Mouse (Mus musculus) C2C12 (cell line): Measurements from ENCODE around the gene Col27a1. TPM values are rescaled to one million over a fixed set of nuclear protein-coding genes. Genes with fewer than 3 reads are reported as not detected.

Experiments
- H3K27me3 ChIP-seq: one replicate; pipeline ENCODE4 v1.6.1; 2011; ENCODE audit not compliant: control insufficient read depth, insufficient read depth, insufficient read length
- H3K36me3 ChIP-seq: one replicate; pipeline ENCODE4 v1.6.1; 2011; ENCODE audit not compliant: control insufficient read depth, insufficient read depth
- H3K4me3 ChIP-seq: one replicate; pipeline ENCODE4 v1.5.1; 2011; ENCODE audit warnings: mild to moderate bottlenecking, control low read depth; ENCODE audit not compliant: poor library complexity, insufficient read depth, severe bottlenecking
- H3K79me2 ChIP-seq: one replicate; pipeline ENCODE4 v1.6.1; 2011; ENCODE audit not compliant: control insufficient read depth, insufficient read depth
- H3K79me3 ChIP-seq: one replicate; pipeline ENCODE4 v1.6.1; 2011; ENCODE audit warnings: low read depth, control low read depth
- H3ac ChIP-seq: one replicate; pipeline ENCODE3; 2011; ENCODE audit warnings: low read depth; ENCODE audit not compliant: control insufficient read depth, insufficient read length
- CEBPB ChIP-seq: IDR thresholded peaks from one replicate; pipeline ENCODE4 v1.6.1; 2011; ENCODE audit warnings: low read depth, mild to moderate bottlenecking, control low read depth, moderate library complexity
- CTCF ChIP-seq: IDR thresholded peaks from one replicate; pipeline ENCODE4 v1.5.1; 2011; ENCODE audit not compliant: control insufficient read depth, insufficient read depth, insufficient read length
- FOSL1 ChIP-seq: IDR thresholded peaks from one replicate; pipeline ENCODE4 v1.8.0; 2011; ENCODE audit warnings: mild to moderate bottlenecking, low read length; ENCODE audit not compliant: poor library complexity, insufficient read depth, severe bottlenecking
- MAX ChIP-seq: IDR thresholded peaks from one replicate; pipeline ENCODE4 v1.6.1; 2011; ENCODE audit warnings: mild to moderate bottlenecking, control low read depth
- MYOD1 ChIP-seq: IDR thresholded peaks from one replicate; pipeline ENCODE4 v1.6.1; 2011; ENCODE audit warnings: low read depth; ENCODE audit not compliant: control insufficient read depth, insufficient read length
- MYOG ChIP-seq: IDR thresholded peaks from one replicate; pipeline ENCODE4 v1.6.1; 2011; ENCODE audit not compliant: control insufficient read depth, insufficient read length; ENCODE audit errors: extremely low read depth
- USF1 ChIP-seq: IDR thresholded peaks from one replicate; pipeline ENCODE4 v1.6.1; 2011; ENCODE audit warnings: low read depth, mild to moderate bottlenecking, control low read depth, moderate library complexity
- polyA plus RNA-seq: library from polyadenylated mRNA; unstranded; fragments of >200 nt; fragmentation: generic; extraction: Trizol; gene quantifications from one replicate; pipeline ENCODE4 v1.2.1, GENCODE M21; 2012; ENCODE audit warnings: missing spikeins

The Col27a1 gene
- polyA plus RNA-seq, 1 experiment, result 0.08 TPM

DNA sequence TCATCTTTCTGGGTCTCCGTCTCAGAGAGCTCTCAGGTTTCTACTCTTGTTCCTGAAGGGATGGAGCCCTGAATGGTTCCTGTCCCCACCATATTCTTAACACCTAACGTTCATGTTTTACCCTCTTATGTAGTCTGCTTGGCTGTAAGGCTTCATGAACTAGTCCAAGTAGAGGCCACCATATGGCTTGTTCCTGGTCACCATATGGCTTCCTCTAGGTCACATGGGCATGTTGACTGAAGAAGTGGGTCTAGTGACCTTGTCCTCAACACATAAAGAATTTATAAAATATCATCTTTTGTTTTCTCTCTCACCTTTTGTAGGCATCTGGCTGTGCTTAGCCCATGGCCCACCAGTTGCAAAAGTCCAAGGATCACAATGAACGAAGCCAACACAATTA lies 27.2 kb downstream of the Col27a1 start:
- TF ChIP-seq MYOG (no peak), MYOD1 (no peak), FOSL1 (no peak), CEBPB (no peak), USF1 (no peak), CTCF (no peak), MAX (no peak)
- H3ac ChIP-seq, result no peak overlapping the region
- H3K79me3 ChIP-seq, result no peaks in the 10 kb centered on the region
- H3K36me3 ChIP-seq, result no peaks in the 10 kb centered on the region
- H3K27me3 ChIP-seq, result peaks cover 3% of the 10 kb centered on the region
- H3K4me3 ChIP-seq, result no peak overlapping the region
- no peaks in the 10 kb centered on the region for H3K79me2 ChIP-seq

DNA sequence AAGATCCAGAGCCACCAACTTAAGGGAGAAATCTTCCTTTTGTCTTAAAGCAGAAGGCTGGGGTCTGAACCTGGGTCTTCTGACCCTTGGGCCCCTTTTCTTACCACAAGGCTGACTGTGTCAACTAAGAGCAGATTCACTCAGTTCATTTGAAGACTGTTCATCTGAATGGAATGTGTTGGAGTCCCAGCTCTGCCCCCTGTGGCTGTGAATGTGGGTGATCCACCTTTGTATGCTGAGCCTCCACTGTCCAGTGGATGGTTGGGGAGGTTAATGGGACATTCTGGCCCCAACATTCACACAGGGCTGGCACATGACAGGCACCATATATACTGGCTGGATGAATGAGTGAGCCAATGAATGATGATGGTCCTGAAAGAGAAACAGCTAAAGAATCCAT lies 34.2 kb downstream of the Col27a1 start:
- TF ChIP-seq CTCF (no peak), MYOD1 (no peak), CEBPB (no peak), USF1 (no peak), MAX (no peak), FOSL1 (no peak), MYOG (no peak)
- Histone ChIP-seq H3K27me3 (peaks cover 14% of the 10 kb centered on the region), H3K79me3 (no peaks in the 10 kb centered on the region), H3ac (no peak overlapping the region), H3K36me3 (no peaks in the 10 kb centered on the region), H3K4me3 (no peak overlapping the region), H3K79me2 (no peaks in the 10 kb centered on the region)

DNA sequence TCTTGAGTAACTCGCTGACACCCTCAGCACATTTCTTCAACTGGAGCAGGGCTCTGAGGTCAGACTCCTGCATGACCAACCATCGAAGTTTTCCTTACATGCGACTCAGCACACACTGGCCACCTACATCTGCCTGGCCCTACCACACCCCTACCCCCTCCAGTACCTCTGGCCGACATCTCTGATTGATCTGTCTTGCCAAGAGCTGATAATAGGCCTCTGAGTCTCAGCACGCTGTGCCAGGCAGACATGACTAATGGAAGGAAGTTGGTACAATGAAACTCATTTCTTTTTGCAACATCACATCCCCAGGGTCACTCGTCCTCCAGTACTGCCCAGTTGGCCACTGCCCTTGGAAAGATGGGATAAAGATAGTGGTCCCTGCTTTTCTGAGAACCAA lies 35.1 kb downstream of the Col27a1 start:
- no peaks in the 10 kb centered on the region for H3K79me3 ChIP-seq
- H3K4me3 ChIP-seq, result no peak overlapping the region
- H3ac ChIP-seq, result no peak overlapping the region
- TF ChIP-seq MYOD1, result no peak
- no peak for TF ChIP-seq CEBPB
- no peak for TF ChIP-seq USF1
- TF ChIP-seq FOSL1, result no peak
- no peak for TF ChIP-seq MAX
- no peak for TF ChIP-seq CTCF
- TF ChIP-seq MYOG, result no peak
- peaks cover 14% of the 10 kb centered on the region for H3K27me3 ChIP-seq
- H3K36me3 ChIP-seq, result no peaks in the 10 kb centered on the region
- H3K79me2 ChIP-seq, result no peaks in the 10 kb centered on the region

DNA sequence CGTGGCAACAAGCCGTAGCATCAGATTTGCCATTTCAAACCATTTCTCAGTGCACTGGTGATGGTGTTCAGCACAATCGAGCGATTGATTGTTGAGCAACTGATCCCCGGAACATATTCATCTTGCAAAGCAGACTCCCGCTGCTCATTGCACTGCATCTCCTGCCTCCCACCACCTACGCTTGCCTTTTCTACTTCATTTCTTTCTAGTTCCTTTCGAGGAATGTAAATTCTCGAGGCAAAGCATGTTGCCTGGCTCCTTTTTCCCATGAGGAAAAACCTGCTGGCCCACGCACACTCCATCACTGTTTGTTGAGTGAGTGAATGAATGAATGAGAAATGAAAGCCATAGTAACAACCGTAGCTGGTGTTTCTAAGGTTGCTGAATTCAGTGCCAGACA lies 38.0 kb downstream of the Col27a1 start:
- H3K79me3 ChIP-seq, result no peaks in the 10 kb centered on the region
- no peak overlapping the region for H3K4me3 ChIP-seq
- H3K27me3 ChIP-seq, result peaks cover 19% of the 10 kb centered on the region
- no peak overlapping the region for H3ac ChIP-seq
- H3K79me2 ChIP-seq, result no peaks in the 10 kb centered on the region
- TF ChIP-seq CEBPB (no peak), FOSL1 (no peak), CTCF (no peak), USF1 (no peak), MYOD1 (no peak)
- no peaks in the 10 kb centered on the region for H3K36me3 ChIP-seq

DNA sequence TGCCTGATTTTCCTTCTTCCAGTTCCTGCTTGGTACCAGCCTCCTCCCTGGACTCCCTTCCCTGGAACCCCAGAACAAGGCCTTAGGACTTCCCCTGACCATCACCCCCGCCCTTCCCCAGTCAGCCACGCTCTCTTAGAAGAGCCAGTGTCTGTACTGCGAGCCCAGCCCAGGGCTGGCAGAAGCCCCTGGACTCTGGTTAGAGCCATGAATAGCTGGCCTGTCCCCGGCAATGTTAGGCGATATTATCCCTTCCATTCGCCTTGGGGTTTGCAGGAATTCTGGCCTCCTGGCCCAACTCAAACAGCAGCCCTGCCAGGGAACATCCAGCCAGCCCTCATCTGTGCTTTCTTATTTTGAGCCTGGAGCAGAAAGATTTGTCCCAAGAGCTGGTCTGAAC lies 39.9 kb downstream of the Col27a1 start:
- TF ChIP-seq CTCF (no peak), MYOG (no peak), USF1 (no peak), MAX (no peak), FOSL1 (no peak), CEBPB (no peak), MYOD1 (no peak)
- Histone ChIP-seq H3K79me2 (no peaks in the 10 kb centered on the region), H3K36me3 (no peaks in the 10 kb centered on the region), H3ac (no peak overlapping the region), H3K4me3 (no peak overlapping the region), H3K79me3 (no peaks in the 10 kb centered on the region), H3K27me3 (peaks cover 26% of the 10 kb centered on the region)

DNA sequence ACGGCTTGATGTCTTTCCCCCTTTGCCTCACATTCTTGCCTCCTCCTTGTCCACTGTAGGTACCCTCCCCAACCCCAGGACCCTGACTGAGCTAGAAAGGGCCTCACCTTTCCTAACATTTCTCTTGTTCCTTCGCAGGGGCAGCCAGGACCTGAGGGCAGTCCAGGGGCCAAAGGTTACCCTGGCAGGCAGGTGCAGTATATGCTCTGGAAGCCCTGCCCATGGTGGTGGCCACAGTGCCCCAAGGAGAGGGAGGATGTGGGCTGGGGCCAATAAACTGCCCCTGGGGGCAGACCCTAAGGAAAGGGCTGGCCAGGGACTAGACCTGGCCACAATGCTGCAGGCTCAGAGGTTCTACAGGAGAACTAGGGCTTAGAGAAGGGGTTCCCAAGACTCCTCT lies 40.3 kb downstream of the Col27a1 start:
- Histone ChIP-seq H3K79me2 (no peaks in the 10 kb centered on the region), H3K36me3 (no peaks in the 10 kb centered on the region), H3K4me3 (no peak overlapping the region), H3K79me3 (no peaks in the 10 kb centered on the region), H3K27me3 (peaks cover 26% of the 10 kb centered on the region), H3ac (no peak overlapping the region)
- TF ChIP-seq CEBPB, result no peak
- no peak for TF ChIP-seq MYOD1
- TF ChIP-seq FOSL1, result no peak
- TF ChIP-seq CTCF, result no peak
- no peak for TF ChIP-seq USF1
- TF ChIP-seq MAX, result no peak
- no peak for TF ChIP-seq MYOG
